Comparison of ENCODE assay signal across 10 mouse cellular contexts in genomic region chr1:78821733-78822430, GRCm38 (mm10). TPM values are rescaled to one million over a fixed set of nuclear protein-coding genes. Genes with fewer than 3 reads are reported as not detected.
A peak's percentile ranks its signal among the peaks of the same experiment; 100 is the strongest.
DNase-seq lines count a peak whose midpoint lies in the region; ATAC-seq and TF ChIP-seq lines count a peak whose summit lies in the region.
"Had no signal": no experiment of that assay in that cellular context is flagged by ENCODE, and none has a peak within 500 bp of the region (broad histone marks: within the 10 kb centered on the region; RNA-seq: fewer than 3 reads in every experiment).

No protein-coding gene starts in this region.

- H3K4me1 ChIP-seq in kidney, adult 2 months (ENCODE audit: control insufficient read depth, insufficient read depth, low read length) = no peaks in the 10 kb centered on the region
- H3K4me1 ChIP-seq in limb, embryonic 14.5 days (ENCODE audit: control insufficient read depth, insufficient read depth, low read length) = peaks cover 44% of the 10 kb centered on the region
- H3K4me1 ChIP-seq in liver, embryonic 11.5 days (replicated peaks; ENCODE audit: control insufficient read depth, insufficient read depth, low read length) = no peaks in the 10 kb centered on the region

- no peak overlapping the region for H3K27ac ChIP-seq in kidney, adult 2 months (ENCODE audit: insufficient read depth, low read depth, low read length)
- 0 out of 2 replicates have a peak overlapping the region, but pooled peaks have one; percentile 10 for H3K27ac ChIP-seq in limb, embryonic 14.5 days (replicated peaks; ENCODE audit: low read depth, low read length)
- no peak overlapping the region for H3K27ac ChIP-seq in liver, embryonic 11.5 days (ENCODE audit: low read depth, low read length)
- H3K27ac ChIP-seq: neural tube, embryonic 12.5 days had no signal

- no peak overlapping the region for H3K4me2 ChIP-seq in limb, embryonic 14.5 days (replicated peaks; ENCODE audit: low read depth, low read length, severe bottlenecking)
- no peak overlapping the region for H3K4me2 ChIP-seq in liver, embryonic 11.5 days
- H3K4me2 ChIP-seq: neural tube, embryonic 12.5 days had no signal

- no peaks in the 10 kb centered on the region for H3K9me3 ChIP-seq in limb, embryonic 14.5 days (ENCODE audit: control insufficient read depth, low read length)
- H3K9me3 ChIP-seq in liver, embryonic 11.5 days (ENCODE audit: control insufficient read depth, low read length) = no peaks in the 10 kb centered on the region
- H3K9me3 ChIP-seq: G1E; neural tube, embryonic 12.5 days had no signal

- no peak for TF ChIP-seq CTCF in kidney, adult 2 months (conservative IDR thresholded peaks at IDR 0.05; ENCODE audit: insufficient read depth, insufficient read length, low read depth, low read length)
- TF ChIP-seq CTCF in brain, embryonic 14.5 days (IDR thresholded peaks at IDR 0.05; ENCODE audit: borderline replicate concordance, extremely low read depth, insufficient read depth, insufficient read length) = no peak

- H3K9ac ChIP-seq in limb, embryonic 14.5 days (ENCODE audit: low read depth, low read length, severe bottlenecking) = no peak overlapping the region
- no peak overlapping the region for H3K9ac ChIP-seq in liver, embryonic 11.5 days (ENCODE audit: low read depth, low read length)
- H3K9ac ChIP-seq: neural tube, embryonic 12.5 days had no signal

- no peak for TF ChIP-seq POLR2A in kidney, adult 2 months (IDR thresholded peaks at IDR 0.05; ENCODE audit: low read depth, low read length)
- TF ChIP-seq POLR2A in brain, embryonic 14.5 days (IDR thresholded peaks at IDR 0.05; ENCODE audit: borderline replicate concordance, extremely low read depth, insufficient read depth, insufficient read length, poor library complexity, severe bottlenecking) = no peak
- no peak for TF ChIP-seq POLR2A in limb, embryonic 14.5 days (IDR thresholded peaks at IDR 0.05; ENCODE audit: borderline replicate concordance, extremely low read depth, insufficient read depth, insufficient read length)

- no peak overlapping the region for H3K4me3 ChIP-seq in kidney, adult 2 months (ENCODE audit: insufficient read depth, low read depth, low read length)
- H3K4me3 ChIP-seq in limb, embryonic 14.5 days (replicated peaks; ENCODE audit: low read length) = no peak overlapping the region
- H3K4me3 ChIP-seq in liver, embryonic 11.5 days (ENCODE audit: low read depth, low read length) = no peak overlapping the region
- H3K4me3 ChIP-seq: neural tube, embryonic 12.5 days had no signal

- no peaks in the 10 kb centered on the region for H3K27me3 ChIP-seq in kidney, adult 2 months (replicated peaks; ENCODE audit: control insufficient read depth, insufficient read depth, low read length)
- no peaks in the 10 kb centered on the region for H3K27me3 ChIP-seq in limb, embryonic 14.5 days (ENCODE audit: control insufficient read depth, insufficient read depth, low read length)
- no peaks in the 10 kb centered on the region for H3K27me3 ChIP-seq in liver, embryonic 11.5 days (replicated peaks; ENCODE audit: control insufficient read depth, insufficient read depth, low read length)
- H3K27me3 ChIP-seq: neural tube, embryonic 12.5 days had no signal

- H3K36me3 ChIP-seq in kidney, adult 2 months (ENCODE audit: control insufficient read depth, insufficient read depth, low read length) = no peaks in the 10 kb centered on the region
- no peaks in the 10 kb centered on the region for H3K36me3 ChIP-seq in limb, embryonic 14.5 days (ENCODE audit: control insufficient read depth, insufficient read depth, low read length)
- no peaks in the 10 kb centered on the region for H3K36me3 ChIP-seq in liver, embryonic 11.5 days (ENCODE audit: control insufficient read depth, insufficient read depth, low read length)
- H3K36me3 ChIP-seq: G1E; neural tube, embryonic 12.5 days had no signal

- 74% methylated on average over 15 of the region's 15 CpGs for WGBS in kidney, adult 2 months
- 87% methylated on average over 15 of the region's 15 CpGs for WGBS in limb, embryonic 14.5 days
- WGBS in liver, embryonic 11.5 days = 81% methylated on average over 15 of the region's 15 CpGs

- peak; percentile 49 for DNase-seq in kidney, adult 2 months
- DNase-seq in kidney, adult 11 months = no peak
- peak; percentile 56 for DNase-seq in ZHBTc4 (ENCODE audit: low read depth, low spot score)
- DNase-seq in brain, embryonic 14.5 days (ENCODE audit: low read depth) = peak; percentile 40
- DNase-seq in limb, embryonic 14.5 days (ENCODE audit: low spot score) = no peak
- DNase-seq in natural killer cell, adult 2 months (ENCODE audit: low spot score in 2 of 2) = no peak
- no peak for DNase-seq in liver, embryonic 11.5 days (ENCODE audit: low spot score)

- ATAC-seq in limb, embryonic 14.5 days (ENCODE audit: low FRiP score, low read depth) = no peak
- no peak for ATAC-seq in liver, embryonic 11.5 days (replicated peaks; ENCODE audit: low FRiP score)
- ATAC-seq: lung, postnatal 0 days had no signal

RNA-seq across cellular contexts. Expression of gene Kcne4, which starts 5.3 kb away (rescaled TPM):
- polyA plus RNA-seq in kidney, adult 2 months (2012; rRNA removed) = 2.2 and 2.4 TPM in 2 replicates
- polyA plus RNA-seq in brain, embryonic 14.5 days (2012; rRNA removed) = 0.55 and 1.1 TPM in 2 replicates
- 9.0 TPM in 2 replicates for polyA plus RNA-seq in limb, embryonic 14.5 days (2012; rRNA removed)
- 18.3 and 21.2 TPM in 2 replicates for polyA plus RNA-seq in limb, embryonic 14.5 days (2014; fragmentation: Nextera tagmentation; extraction: Ambion mirVana)
- 0.32 and 0.44 TPM in 2 replicates for polyA plus RNA-seq in liver, embryonic 11.5 days (2014; fragmentation: Nextera tagmentation; extraction: Ambion mirVana)
- polyA plus RNA-seq: G1E had no signal

Comparison
In these comparisons a context has a peak if more than half of its experiments do, and no peak if none do; other contexts are left out.
1. DNase-seq: peak in kidney, adult 2 months (single experiment), ZHBTc4 (single experiment) and brain, embryonic 14.5 days (single experiment); none in kidney, adult 11 months (single experiment), limb, embryonic 14.5 days (single experiment), natural killer cell, adult 2 months (0 of 2) and liver, embryonic 11.5 days (single experiment).